Comparison of ENCODE assay signal across 9 mouse cellular contexts in the genomic region with DNA sequence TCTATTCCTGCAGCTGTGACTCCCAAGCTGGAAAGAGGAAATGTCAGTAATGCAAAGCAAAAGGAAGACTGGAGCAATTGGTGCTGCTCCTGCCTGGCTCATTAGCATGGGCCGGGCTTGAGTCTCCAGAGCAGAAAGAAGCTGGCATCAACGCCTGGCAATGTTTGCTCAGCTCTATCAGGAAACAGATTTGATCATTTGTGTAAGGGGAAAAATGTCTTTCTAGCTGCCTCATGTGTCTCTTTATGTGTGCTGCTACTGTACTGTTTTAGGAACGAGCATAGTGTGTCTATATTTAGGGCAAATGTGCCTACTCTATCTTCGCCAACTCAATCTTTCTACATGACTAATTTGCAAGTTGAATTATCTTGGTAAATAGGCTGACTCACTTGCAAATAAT.
A peak's percentile ranks its signal among the peaks of the same experiment; 100 is the strongest.
DNase-seq lines count a peak whose midpoint lies in the region.
"Had no signal": no experiment of that assay in that cellular context is flagged by ENCODE, and none has a peak within 500 bp of the region (broad histone marks: within the 10 kb centered on the region; RNA-seq: fewer than 3 reads in every experiment).

No protein-coding gene starts in this region.

- peak; percentile 44 to 52 for DNase-seq in cerebellum, postnatal 10 days
- no peak for DNase-seq in cerebellum, postnatal 4 days (ENCODE audit: low spot score in 2 of 2)
- peak; percentile 8 for DNase-seq in retina, postnatal 1 day
- no peak for DNase-seq in retina, embryonic 14.5 days (ENCODE audit: low spot score)
- DNase-seq in left cerebral cortex, postnatal 10 days (ENCODE audit: extremely low spot score in 1 of 2, low spot score in 2 of 2): peak; percentile 20 to 47
- no peak for DNase-seq in adrenal gland, adult 2 months
- no peak for DNase-seq in lung, postnatal 4 days
- DNase-seq in ovary, postnatal 10 days (ENCODE audit: low spot score): no peak
- DNase-seq: lung, postnatal 14 days had no signal

- intact Hi-C loops in left cerebral cortex, postnatal 10 days (cut with DNase I): no loop called here

Comparison
In these comparisons a context has a peak if more than half of its experiments do, and no peak if none do; other contexts are left out.
1. DNase-seq: peak in cerebellum, postnatal 10 days (2 of 2), retina, postnatal 1 day (single experiment) and left cerebral cortex, postnatal 10 days (2 of 2); none in cerebellum, postnatal 4 days (0 of 2), retina, embryonic 14.5 days (single experiment), adrenal gland, adult 2 months (single experiment), lung, postnatal 4 days (0 of 2) and ovary, postnatal 10 days (single experiment).